Mouse (Mus musculus) myocyte (in vitro differentiated cells): ENCODE data around the gene Itgb2.

Experiments
- POLR2A ChIP-seq: IDR thresholded peaks from one replicate; pipeline ENCODE4 v1.6.1; 2011; ENCODE audit warnings: low read depth, mild to moderate bottlenecking, control low read depth, moderate library complexity; ENCODE audit not compliant: insufficient read length
- POLR2AphosphoS2 ChIP-seq: IDR thresholded peaks from one replicate; pipeline ENCODE4 v1.6.1; 2011; ENCODE audit warnings: low read depth, control low read depth; ENCODE audit not compliant: insufficient read length
- REST ChIP-seq: IDR thresholded peaks from one replicate; pipeline ENCODE4 v1.6.1; 2011; ENCODE audit warnings: mild to moderate bottlenecking, control low read depth, moderate library complexity; ENCODE audit not compliant: insufficient read depth, insufficient read length

DNA sequence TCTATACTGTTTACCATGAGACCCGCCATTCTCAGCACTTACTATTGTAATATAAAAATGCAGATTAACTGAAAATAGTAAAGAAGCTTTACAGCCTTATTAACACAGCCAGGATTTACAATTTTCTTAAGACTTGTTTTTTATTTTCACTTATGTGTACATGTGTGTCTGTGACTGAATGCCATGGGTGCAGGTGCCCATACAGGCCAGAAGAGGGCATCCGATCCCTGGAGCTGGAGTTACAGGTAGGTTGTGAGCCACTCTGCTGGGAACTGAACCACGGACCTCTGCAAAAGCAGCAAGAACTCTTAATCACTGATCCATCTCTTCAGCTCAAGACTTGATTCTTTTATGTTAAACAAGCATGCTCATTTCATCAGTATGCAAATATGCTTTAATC is 37.2 kb upstream of the Itgb2 start:
- TF ChIP-seq POLR2AphosphoS2, result no peak
- TF ChIP-seq REST, result no peak
- TF ChIP-seq POLR2A, result no peak
